Mouse (Mus musculus): ENCODE results near the gene Nfkbib. TPM values are rescaled to one million over a fixed set of nuclear protein-coding genes. Genes with fewer than 3 reads are reported as not detected.

Nfkbib gene
- total RNA-seq (2017), result 11.3 and 11.6 TPM in 2 replicates

DNA sequence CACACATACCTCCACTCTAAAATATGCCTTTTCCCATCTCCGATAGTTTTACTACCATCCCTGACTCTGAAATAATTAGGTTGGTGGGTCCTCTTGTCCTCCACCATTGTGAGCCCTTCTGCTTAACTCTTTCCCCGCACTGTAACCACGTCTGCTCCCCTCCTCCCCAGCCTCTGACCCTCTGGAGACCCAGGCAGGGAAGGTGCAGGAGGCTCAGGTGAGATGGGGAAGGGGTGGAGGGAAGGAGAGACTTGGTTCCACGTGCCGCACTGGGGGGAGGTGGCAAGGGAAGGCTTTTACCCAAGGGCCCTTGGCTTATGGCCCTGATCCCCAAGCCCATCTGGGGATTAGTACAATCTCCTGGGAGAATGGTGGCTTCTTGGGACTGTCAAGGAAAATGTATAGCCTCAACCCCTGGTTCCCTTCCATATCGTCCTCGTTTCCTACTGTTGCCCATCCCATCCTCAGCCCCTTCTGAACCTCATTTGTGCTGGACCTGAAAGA is at the start of gene Nfkbib:
Nfkbib (minus strand) TSS at position 51 of the 504 bp plus-strand sequence.
- no peak for ATAC-seq (replicated peaks; ENCODE audit: low read depth, poor library complexity, severe bottlenecking)

DNA sequence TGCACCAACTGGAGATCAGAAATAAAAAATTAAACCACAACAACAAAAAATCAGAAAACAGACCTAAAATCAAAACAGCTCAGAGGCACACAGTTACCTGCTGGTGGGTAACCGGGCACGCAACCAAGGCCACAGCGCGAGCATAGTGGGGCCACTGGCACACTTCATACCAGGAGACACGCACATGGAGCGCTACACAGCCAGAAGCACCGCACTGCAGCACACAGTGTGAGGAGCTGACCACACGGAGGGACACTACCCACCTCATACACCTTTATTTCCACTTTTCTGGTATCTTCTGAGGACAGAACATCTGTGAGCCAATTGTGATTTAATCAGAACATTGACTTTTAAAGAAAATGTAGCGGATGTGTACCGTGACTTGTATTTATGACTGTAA is 49.6 kb upstream of the Nfkbib start:
- ATAC-seq (replicated peaks; ENCODE audit: low read depth, poor library complexity, severe bottlenecking), result no peak

DNA sequence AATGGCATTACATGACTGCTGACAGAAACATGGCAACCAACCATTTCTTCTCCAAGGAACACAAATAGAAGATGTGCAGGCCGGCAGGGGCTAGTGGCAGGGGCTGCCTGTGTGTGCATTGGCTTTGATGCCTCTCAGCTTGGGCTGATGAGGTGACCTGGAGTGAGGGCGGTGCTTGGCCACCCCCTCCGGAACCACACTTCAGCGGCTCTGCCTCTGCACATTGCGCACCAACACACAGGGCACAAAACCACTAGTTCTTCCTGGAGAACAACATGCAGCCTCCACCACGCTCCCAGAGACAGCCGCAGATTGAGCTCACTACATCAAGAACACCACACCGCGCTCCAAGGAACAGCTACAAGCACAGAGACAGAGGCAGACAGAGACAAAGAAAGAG is 48.9 kb upstream of the Nfkbib start:
- no peak for ATAC-seq (replicated peaks; ENCODE audit: low read depth, poor library complexity, severe bottlenecking)

DNA sequence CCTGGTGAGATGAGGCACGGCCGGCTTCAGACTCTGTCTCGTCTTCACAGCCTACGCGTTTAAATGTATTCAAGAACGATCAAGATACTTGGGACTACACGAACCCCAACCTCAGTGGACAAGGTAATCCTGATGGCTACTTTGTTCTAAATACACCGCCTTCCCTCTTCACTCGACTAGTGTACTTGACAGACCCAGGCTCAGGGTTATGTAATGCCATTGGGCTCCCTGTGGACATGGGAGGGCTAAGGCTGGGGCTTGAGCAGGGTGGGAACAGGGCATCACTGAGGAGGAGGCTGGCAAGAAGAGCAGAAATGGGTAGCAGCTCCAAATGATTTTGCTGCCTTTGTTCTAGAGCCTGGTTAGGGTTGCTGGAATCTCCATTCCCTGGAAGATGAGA is 47.9 kb upstream of the Nfkbib start:
- ATAC-seq (replicated peaks; ENCODE audit: low read depth, poor library complexity, severe bottlenecking), result no peak

DNA sequence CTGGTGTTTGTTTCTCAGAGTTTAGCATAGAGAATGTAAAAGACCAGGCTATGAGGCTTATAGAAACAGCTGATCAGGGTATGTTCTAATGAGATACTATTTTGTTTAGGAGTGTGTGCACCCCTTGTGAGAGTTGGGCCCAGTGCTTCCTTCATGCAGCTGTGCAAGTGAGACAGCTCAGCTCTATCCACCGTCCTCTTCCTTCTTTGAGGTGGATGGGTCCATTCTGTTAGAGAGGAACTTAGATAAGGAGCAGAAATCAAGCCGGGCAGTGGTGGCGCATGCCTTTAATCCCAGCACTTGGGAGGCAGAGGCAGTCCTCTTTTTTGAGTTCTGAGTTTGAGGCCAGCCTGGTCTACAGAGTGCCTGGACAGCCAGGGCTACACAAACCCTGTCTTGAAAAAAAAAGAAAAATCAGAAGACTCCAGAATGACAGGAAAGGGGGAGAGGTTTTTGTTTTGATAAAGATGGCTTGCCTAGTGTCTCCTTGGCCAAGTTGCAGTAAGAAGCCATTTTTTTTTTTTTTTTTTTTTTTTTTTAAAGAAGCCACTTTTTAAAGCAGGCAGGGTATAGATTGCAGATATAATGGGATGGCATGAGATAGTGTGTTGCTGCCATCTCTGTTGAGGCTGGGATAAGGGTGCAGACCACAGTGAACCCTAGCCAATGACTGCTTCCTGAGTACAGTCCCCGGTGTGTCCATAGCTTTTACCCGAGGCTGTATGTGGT is 47.2 kb upstream of the Nfkbib start:
- no peak for ATAC-seq (replicated peaks; ENCODE audit: low read depth, poor library complexity, severe bottlenecking)

DNA sequence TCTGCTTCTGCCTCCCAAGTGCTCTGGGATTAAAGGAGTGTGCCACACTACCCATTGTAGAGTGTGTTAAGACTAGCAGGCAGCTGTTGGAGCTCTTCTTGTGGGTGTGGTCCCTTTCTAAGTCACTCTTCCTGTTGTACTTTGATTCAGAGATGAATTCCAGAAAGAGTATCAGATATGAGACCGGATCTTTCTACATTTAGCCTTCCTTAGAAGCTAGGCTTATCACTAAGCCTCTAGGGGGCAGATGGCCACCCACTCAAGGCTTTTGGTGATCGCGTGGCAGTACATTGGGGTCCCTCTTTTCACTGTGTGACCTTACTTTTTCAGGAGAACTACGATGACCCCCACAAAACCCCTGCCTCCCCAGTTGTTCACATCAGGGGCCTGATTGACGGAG is 45.6 kb upstream of the Nfkbib start:
- no peak for ATAC-seq (replicated peaks; ENCODE audit: low read depth, poor library complexity, severe bottlenecking)

DNA sequence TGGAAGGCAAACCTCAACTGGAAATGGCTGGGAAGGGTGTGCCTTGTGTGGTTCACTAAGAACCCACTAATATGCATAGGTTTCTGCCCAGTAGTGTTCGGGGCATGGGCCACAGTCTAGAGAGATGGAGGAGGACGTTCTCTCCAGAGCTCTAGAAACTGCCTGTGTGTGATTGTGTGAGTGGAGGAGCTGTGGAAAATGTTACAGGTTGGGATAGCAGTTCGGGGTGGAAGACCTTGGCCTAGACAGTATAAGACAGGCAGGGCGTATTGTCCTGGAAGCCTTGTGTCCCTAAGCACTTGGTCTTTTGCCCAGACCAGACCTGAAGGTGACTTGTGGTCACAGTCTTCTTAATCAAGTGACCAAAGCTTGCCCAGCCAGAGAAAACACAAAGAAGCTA is 45.1 kb upstream of the Nfkbib start:
- ATAC-seq (replicated peaks; ENCODE audit: low read depth, poor library complexity, severe bottlenecking), result no peak

DNA sequence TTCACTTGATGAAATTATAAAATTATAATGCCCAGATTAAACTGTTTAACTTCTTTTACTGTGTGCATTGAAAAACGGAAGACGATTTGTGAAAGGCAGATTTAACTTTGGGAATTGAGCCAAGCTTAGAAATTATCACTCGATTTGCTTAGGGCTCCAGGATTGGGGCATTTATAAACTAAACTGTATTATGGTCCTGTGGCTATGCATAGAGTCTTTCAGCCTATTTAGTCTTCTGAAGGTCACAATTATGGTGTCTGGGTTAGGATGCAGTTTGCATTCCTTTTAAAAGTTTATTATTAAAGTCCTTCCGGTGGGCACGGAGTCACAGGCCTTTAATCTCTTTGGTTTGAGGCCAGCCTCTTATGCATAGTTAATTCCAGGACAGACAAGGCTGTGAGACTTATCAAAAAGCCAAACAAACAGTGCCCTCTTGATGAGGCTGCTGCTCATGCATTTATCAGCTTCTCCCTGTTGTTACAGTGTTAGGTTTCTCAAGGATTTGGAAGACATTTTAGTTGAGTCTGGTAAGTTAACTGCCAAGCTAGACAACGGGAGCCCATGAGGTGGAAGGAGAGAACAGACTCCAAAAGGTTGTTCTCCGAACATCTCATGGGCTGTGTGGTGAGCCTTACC is 44.4 kb upstream of the Nfkbib start:
- no peak for ATAC-seq (replicated peaks; ENCODE audit: low read depth, poor library complexity, severe bottlenecking)

DNA sequence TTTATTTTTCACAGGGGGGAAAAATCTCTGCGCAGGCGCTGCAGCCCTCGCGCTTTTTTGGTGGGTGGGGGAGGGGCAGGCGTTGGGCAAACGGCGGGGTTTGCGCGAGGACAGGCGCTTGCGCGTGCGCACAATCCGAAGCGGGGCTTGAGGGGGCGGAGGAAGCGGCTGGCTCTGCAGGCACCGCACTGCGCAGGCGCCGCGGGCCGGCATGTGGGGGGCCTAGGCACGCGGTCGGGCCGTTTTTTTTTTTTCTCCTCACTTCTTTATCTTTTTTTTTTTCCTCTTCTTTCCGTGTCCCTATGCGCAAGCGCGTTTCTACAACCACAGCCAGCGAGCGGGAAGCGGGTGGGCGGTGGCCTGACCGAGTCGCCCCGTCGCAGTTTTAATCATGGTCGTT is 43.9 kb upstream of the Nfkbib start:
- ATAC-seq (replicated peaks; ENCODE audit: low read depth, poor library complexity, severe bottlenecking), result peak; percentile 13

DNA sequence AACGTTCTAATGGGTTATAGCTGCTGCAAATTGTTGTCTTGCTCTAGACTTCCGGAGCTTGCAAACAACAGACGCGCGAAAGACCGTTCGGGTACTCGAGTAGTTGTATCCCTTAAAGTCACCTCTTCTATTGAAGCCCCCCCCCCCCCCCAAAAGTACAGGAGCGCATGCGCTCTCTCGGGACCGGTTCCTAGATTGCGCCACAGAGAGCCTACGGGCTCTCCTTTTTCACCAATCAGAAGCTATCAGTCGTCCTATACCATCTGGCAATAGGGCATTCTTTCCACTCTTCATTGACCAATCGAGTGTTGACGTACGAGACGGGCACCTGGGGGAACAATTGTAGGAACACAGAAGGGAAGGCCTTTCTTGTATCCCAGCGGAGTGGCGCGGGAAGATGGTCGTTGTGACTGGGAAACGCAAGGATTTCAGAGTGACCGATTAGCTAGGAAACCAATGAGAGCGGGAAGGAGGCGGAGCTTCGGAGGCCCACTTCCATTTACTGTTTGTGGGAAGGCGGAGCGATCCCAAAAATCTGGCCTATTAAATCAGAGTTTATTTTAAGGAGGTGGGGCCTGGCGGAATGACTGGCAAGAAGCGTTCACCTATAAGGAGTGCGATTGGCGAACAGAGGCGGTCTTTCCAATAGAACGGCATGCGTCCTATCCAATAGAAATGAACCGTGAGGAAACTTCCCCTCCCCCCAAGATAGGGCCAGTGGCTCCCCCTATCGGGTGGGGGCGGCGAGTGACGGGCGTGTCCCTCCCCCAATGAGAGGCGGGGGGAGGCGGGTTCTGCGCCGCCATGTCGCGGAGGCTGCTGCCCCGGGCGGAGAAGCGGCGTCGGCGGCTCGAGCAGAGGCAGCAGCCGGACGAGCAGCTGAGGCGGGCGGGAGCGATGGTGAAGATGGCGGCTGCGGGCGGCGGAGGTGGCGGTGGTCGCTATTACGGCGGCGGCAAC is 43.1 kb upstream of the Nfkbib start:
- ATAC-seq (replicated peaks; ENCODE audit: low read depth, poor library complexity, severe bottlenecking), result peak; percentile 62

DNA sequence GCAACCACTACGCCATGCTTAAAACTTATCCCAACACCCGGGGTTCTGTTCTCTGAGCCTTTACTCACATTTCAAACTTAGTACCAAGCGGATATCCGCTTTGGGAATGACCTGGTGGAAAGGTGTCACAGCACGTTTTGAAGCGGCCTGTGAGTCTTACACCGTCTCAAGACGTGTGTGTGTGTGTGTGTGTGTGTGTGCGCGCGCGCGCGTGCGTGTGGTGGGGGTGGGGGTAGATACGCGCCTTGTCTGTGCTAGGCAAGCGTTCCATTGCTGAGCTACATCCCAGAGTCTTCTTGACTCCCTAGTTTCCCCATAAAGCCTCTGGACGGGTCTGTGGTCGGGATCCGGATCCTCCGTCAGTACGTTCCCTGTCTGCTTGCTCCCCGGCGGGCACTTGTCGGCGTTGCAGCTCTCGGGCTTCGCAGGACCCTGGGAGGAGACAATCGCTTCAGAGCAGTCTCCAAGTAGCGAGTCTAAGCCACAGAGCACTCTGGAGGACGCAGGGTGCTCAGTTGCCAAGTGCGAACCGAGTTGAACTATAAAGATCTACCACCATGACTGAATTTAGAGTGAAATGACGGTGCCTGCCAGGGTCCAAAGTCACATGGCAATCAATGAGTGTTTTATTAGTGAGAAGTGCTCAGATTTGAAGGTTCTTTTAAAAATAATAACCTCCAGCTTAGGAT is 42.2 kb upstream of the Nfkbib start:
- peak; percentile 4 for ATAC-seq (replicated peaks; ENCODE audit: low read depth, poor library complexity, severe bottlenecking)

DNA sequence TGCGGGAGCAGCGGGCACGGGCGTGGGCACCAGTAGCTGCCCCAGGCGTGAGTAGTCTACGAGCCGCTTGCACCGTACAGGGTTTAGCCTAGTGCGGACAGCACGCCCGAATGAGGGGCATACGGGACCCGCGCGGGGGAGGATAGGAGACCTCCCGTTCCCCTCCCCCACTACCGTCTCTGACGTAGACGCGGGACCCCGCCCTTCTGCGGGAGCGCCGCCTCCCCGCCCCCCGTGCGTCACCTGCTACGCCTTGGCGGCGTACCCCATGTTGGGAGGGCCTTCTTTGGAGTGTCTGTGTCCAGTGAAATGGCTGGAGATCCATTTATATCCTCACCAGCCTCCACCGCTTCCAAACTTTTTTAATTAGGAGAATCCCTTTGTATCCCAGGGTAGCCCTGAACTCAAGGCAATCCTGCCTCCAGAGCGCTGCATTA is 41.7 kb upstream of the Nfkbib start:
- peak; percentile 50 for ATAC-seq (replicated peaks; ENCODE audit: low read depth, poor library complexity, severe bottlenecking)

DNA sequence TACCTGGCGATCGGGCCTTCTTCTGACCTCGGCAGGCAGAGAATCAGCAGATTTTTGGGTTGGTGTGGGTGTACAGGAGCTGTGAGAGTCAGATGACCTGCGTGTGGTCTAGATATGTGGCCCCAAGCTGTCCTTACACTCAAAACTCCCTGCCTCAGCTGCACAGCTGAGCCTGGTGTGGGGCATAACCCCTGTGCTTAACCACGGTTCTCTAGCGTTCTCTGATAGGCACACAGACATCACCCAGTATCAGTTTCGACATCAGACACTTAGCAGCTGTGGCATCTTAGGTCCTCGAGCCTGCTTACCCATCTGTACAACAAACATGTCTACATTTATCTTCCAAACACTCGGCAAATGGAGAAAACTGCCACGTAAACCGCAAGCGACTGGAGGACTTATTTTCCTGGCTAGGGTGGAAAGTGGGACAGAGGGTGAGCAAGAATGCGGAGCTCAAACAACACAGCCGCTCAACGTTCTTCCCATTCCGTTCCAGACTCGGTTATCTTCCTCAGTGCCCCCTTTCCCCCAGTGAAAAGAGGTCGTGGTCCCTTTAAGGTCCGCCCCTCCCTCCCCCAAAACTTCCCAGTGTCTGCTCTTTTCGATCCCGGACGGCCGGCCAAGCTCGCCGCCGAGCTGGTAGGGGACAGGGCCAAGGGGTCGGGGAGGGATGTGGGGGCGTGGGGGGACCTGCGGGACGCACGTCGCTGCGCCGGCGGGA is 41.1 kb upstream of the Nfkbib start, which contains the start of gene Hnrnpl:
Hnrnpl (plus strand) TSS at position 321 of the 721 bp plus-strand sequence.
- peak; percentile 9; the same call in 1 of the 2 replicates for ATAC-seq (replicated peaks; ENCODE audit: low read depth, poor library complexity, severe bottlenecking)

DNA sequence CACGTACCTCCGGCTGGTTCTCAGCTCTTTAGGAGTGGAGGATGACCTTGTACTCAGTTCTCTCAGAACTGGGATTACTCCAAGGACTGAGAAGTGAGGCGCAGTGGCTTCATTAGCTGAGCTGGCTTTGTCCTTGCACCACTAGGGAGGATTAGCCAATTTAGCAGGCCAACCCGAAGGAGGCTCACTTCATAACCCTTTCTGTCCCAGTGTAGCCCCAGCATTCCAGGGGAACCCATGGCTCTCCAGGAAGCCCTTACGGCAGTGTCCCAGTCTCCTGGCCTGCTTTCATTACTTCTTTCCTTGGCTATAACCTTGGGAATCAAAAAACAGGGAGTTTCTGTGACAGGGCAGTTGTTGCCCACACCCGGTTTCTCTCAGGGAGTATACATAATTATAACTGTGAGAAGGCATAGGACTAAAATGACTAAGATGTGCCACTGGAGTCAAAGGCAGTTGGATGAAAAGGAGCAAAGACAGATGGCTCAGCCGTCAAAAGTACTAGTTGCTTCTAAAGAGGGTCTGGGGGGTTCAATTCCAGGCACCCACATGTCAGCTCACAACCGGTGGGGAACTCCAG is 40.4 kb upstream of the Nfkbib start:
- no peak for ATAC-seq (replicated peaks; ENCODE audit: low read depth, poor library complexity, severe bottlenecking)

DNA sequence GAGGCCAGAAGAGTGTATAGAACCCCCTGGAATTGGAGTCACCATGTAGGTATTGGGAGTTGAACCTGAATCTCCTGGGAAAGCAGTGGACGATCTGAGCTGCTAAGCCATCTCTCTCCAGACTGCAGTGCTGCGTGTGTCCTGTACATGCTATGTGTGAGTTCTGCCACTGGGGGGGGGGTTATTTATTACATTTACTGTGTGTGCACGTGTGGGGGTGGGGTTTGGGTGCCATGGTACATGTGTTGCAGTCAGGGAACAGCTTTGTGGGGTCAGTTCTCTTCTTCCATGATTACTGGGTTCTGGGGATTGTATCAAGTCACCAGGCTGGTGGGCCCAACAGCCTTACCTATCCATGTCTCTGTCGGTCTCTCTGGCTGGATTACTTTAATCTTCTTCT is 39.6 kb upstream of the Nfkbib start:
- no peak for ATAC-seq (replicated peaks; ENCODE audit: low read depth, poor library complexity, severe bottlenecking)

DNA sequence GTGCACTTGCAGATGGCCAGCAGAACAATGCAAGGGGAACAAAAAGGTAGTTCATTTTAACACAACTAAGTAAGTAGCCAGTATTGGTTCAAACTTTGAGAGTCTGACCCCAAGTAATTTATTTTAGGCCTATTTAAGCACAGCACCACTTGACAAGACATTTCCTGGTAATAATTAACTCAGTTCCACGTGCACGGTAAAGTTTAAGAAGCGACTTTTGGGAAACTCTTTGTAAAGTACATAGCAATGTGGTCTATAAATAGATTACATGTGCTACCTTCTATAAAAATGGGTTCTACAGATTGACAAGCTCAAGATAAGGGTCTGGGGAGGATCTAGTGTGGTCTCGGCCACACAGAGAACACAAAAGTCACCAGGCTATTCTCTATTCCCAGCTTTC is 36.4 kb upstream of the Nfkbib start:
- no peak for ATAC-seq (replicated peaks; ENCODE audit: low read depth, poor library complexity, severe bottlenecking)

DNA sequence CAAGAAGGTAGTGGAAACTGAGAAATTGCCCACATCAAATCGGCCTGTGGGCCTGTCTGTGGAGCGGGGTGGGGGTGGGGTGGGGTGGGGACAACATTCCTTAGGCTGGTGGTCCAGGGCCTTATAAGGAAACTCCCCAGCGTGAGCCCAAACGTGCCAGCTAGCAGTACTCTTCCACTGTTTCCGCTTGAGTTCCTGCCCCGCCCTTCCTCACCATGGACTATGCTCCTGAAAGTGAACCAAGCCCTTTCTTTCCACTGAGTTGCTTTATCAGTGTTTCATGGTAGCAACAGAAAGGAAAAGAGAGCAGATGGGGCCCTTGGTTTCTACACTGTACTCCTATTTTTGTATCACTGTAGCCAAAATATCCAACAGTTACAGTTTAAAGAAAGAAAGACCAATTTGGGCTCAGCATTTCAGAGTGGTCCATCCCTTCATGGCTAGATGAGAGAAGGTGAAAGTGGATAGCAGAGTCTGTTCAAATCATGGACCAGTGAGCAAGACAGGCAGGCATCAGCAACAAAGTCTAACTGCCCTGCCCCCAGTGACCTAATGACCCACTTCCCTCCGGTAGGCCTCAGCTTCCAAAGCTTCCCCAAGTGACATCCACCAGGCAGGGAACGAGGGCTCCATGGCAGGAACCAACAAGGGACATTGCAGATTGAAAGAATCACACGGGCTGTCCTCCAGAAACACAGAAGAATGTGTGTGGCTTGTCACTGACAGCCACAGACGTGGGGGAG is 35.7 kb upstream of the Nfkbib start:
- peak; percentile 61 for ATAC-seq (replicated peaks; ENCODE audit: low read depth, poor library complexity, severe bottlenecking)
